Mouse (Mus musculus) forebrain, embryonic 11.5 days (tissue): ENCODE measurements around the gene Zfp335. TPM values are rescaled to one million over a fixed set of nuclear protein-coding genes. Genes with fewer than 3 reads are reported as not detected.

Source experiments
- ATAC-seq: fragments of 200-750 bp; cut with Nextera tagmentation; replicated peaks from 2 replicates; pipeline ENCODE4 v1.8.0; 2017; ENCODE audit warnings: moderate TSS enrichment; ENCODE audit not compliant: low FRiP score
- DNase-seq: peaks from one replicate; pipeline ENCODE4 v3.0.0-alpha.2; 2017; ENCODE audit warnings: low spot score
- H3K27ac ChIP-seq: fragments of 300-500 bp; sonication (generic); 2 replicates; pipeline ENCODE4 v1.5.1; 2014; ENCODE audit warnings: low read depth, low read length
- H3K27me3 ChIP-seq: fragments of 300-500 bp; sonication (generic); 2 replicates; pipeline ENCODE4 v1.6.1; 2014; ENCODE audit warnings: mild to moderate bottlenecking, low read length, mixed read lengths; ENCODE audit not compliant: control insufficient read depth, insufficient read depth
- H3K36me3 ChIP-seq: fragments of 300-500 bp; sonication (generic); 2 replicates; pipeline ENCODE4 v1.6.1; 2014; ENCODE audit warnings: mild to moderate bottlenecking, low read length, moderate library complexity, mixed read lengths; ENCODE audit not compliant: control insufficient read depth, insufficient read depth
- H3K4me1 ChIP-seq: fragments of 300-500 bp; sonication (generic); replicated peaks from 2 replicates; pipeline ENCODE4 v1.6.1; 2014; ENCODE audit warnings: low read length, mixed read lengths; ENCODE audit not compliant: control insufficient read depth, insufficient read depth
- H3K4me2 ChIP-seq: fragments of 300-500 bp; sonication (generic); 2 replicates; pipeline ENCODE4 v1.6.1; 2014; ENCODE audit warnings: low read depth, mild to moderate bottlenecking, low read length, moderate library complexity, mixed read lengths; ENCODE audit not compliant: severe bottlenecking
- H3K4me3 ChIP-seq: fragments of 300-500 bp; sonication (generic); 2 replicates; pipeline ENCODE4 v1.5.1; 2014; ENCODE audit warnings: low read depth, low read length
- H3K9ac ChIP-seq: fragments of 300-500 bp; sonication (generic); 2 replicates; pipeline ENCODE4 v1.6.1; 2014; ENCODE audit warnings: low read length
- H3K9me3 ChIP-seq: fragments of 300-500 bp; sonication (generic); 2 replicates; pipeline ENCODE4 v1.6.1; 2016; ENCODE audit warnings: low read length, mixed read lengths; ENCODE audit not compliant: control insufficient read depth
- WGBS: fragments of 180-500 bp; shearing (Covaris S2); extraction: QIAGEN DNeasy Blood & Tissue Kit; methylation state at CpG from one replicate; pipeline ENCODE4 v1.1.7; 2014; 5-methylcytosine and 5-hydroxymethylcytosine counted together
- polyA plus RNA-seq: library from polyadenylated mRNA; unstranded; fragments of >200 nt; fragmentation: Nextera tagmentation; extraction: Ambion mirVana; gene quantifications from 2 replicates; pipeline ENCODE4 v1.2.1, GENCODE M21; 2014

Gene Zfp335
- polyA plus RNA-seq, result 18.0 TPM in 2 replicates

- WGBS, result under 1% methylated on average over 88 of the region's 91 CpGs
- Histone ChIP-seq H3K9ac (peak within 1 kb of the TSS; percentile 96), H3K4me1 (peaks cover 9% of the 10 kb centered on the region; the same call in 1 of the 2 replicates), H3K27ac (peak within 1 kb of the TSS; percentile 95), H3K4me3 (peak within 1 kb of the TSS; percentile 54), H3K27me3 (no peaks in the 10 kb centered on the region), H3K4me2 (peak within 1 kb of the TSS; percentile 91), H3K36me3 (peaks cover 26% of the 10 kb centered on the region), H3K9me3 (peaks cover under 1% of the 10 kb centered on the region; the same call in 1 of the 2 replicates)
- ATAC-seq (peak; percentile 90), DNase-seq (peak; percentile 97)
Observed at GRCm38 (mm10) chr2:164911086-164912048, at the start of gene Zfp335. Zfp335 (minus strand) TSS chr2:164911757.

GRCm38 (mm10) chr2:164960716-164961441, 49.3 kb upstream of the Zfp335 start, which contains the start of gene Slc12a5:
Slc12a5 (plus strand) TSS chr2:164960802.
- H3K4me3 ChIP-seq, result peak within 1 kb of the TSS; percentile 62
- DNase-seq (peak; percentile 90), ATAC-seq (peak; percentile 80)
- no peaks in the 10 kb centered on the region for H3K9me3 ChIP-seq
- no peaks in the 10 kb centered on the region for H3K36me3 ChIP-seq
- peaks cover 21% of the 10 kb centered on the region; the same call in 1 of the 2 replicates for H3K4me1 ChIP-seq
- peak within 1 kb of the TSS; percentile 54 for H3K4me2 ChIP-seq
- H3K9ac ChIP-seq, result peak within 1 kb of the TSS; percentile 47; the same call in 1 of the 2 replicates
- 1% methylated on average over 45 of the region's 54 CpGs for WGBS
- no peak within 1 kb of the TSS for H3K27ac ChIP-seq
- no peaks in the 10 kb centered on the region for H3K27me3 ChIP-seq

GRCm38 (mm10) chr2:164957548-164958315, 46.2 kb upstream of the Zfp335 start:
- no peak overlapping the region for H3K27ac ChIP-seq
- H3K4me3 ChIP-seq, result no peak overlapping the region
- ATAC-seq, result no peak
- no peak for DNase-seq
- H3K36me3 ChIP-seq, result no peaks in the 10 kb centered on the region
- peaks cover 15% of the 10 kb centered on the region; the same call in 1 of the 2 replicates for H3K4me1 ChIP-seq
- H3K27me3 ChIP-seq, result peaks cover 7% of the 10 kb centered on the region
- no peak overlapping the region for H3K9ac ChIP-seq
- WGBS, result 67% methylated on average over 9 of the region's 9 CpGs
- H3K9me3 ChIP-seq, result no peaks in the 10 kb centered on the region
- H3K4me2 ChIP-seq, result no peak overlapping the region

- Histone ChIP-seq H3K4me3 (no peak overlapping the region), H3K36me3 (no peaks in the 10 kb centered on the region), H3K9ac (no peak overlapping the region), H3K27me3 (peaks cover 19% of the 10 kb centered on the region), H3K27ac (no peak overlapping the region), H3K4me1 (peaks cover 10% of the 10 kb centered on the region; the same call in 1 of the 2 replicates), H3K4me2 (no peak overlapping the region), H3K9me3 (no peaks in the 10 kb centered on the region)
- ATAC-seq, result no peak
- 77% methylated on average over 5 of the region's 5 CpGs for WGBS
- no peak for DNase-seq
Observed at GRCm38 (mm10) chr2:164956195-164956594, 44.6 kb upstream of the Zfp335 start.

GRCm38 (mm10) chr2:164955725-164956124, 44.2 kb upstream of the Zfp335 start:
- no peak for ATAC-seq
- H3K27me3 ChIP-seq, result peaks cover 24% of the 10 kb centered on the region
- H3K4me1 ChIP-seq, result peaks cover 8% of the 10 kb centered on the region; the same call in 1 of the 2 replicates
- no peak overlapping the region for H3K9ac ChIP-seq
- no peaks in the 10 kb centered on the region for H3K9me3 ChIP-seq
- no peak overlapping the region for H3K4me2 ChIP-seq
- no peak overlapping the region for H3K27ac ChIP-seq
- no peaks in the 10 kb centered on the region for H3K36me3 ChIP-seq
- H3K4me3 ChIP-seq, result no peak overlapping the region
- DNase-seq, result no peak
- WGBS, result 79% methylated on average over 4 of the region's 4 CpGs

- peaks cover 6% of the 10 kb centered on the region for H3K4me1 ChIP-seq
- 2% methylated on average over 21 of the region's 21 CpGs for WGBS
- 0 out of 2 replicates have a peak overlapping the region, but pooled peaks have one; percentile 21 for H3K4me2 ChIP-seq
- no peak overlapping the region for H3K4me3 ChIP-seq
- H3K27me3 ChIP-seq, result peaks cover 49% of the 10 kb centered on the region
- peak; percentile 95 for DNase-seq
- H3K9me3 ChIP-seq, result no peaks in the 10 kb centered on the region
- peak; percentile 81 for ATAC-seq
- no peak overlapping the region for H3K27ac ChIP-seq
- H3K36me3 ChIP-seq, result no peaks in the 10 kb centered on the region
- H3K9ac ChIP-seq, result no peak overlapping the region
Observed at GRCm38 (mm10) chr2:164953224-164953623, 41.7 kb upstream of the Zfp335 start.

- Histone ChIP-seq H3K27me3 (peaks cover 54% of the 10 kb centered on the region), H3K4me2 (no peak overlapping the region), H3K9ac (no peak overlapping the region), H3K4me1 (peaks cover 6% of the 10 kb centered on the region), H3K36me3 (no peaks in the 10 kb centered on the region), H3K9me3 (no peaks in the 10 kb centered on the region), H3K27ac (no peak overlapping the region), H3K4me3 (no peak overlapping the region)
- no peak for ATAC-seq
- no peak for DNase-seq
- 41% methylated on average over 13 of the region's 13 CpGs for WGBS
Observed at GRCm38 (mm10) chr2:164952448-164952847, 40.9 kb upstream of the Zfp335 start.

- H3K9me3 ChIP-seq, result no peaks in the 10 kb centered on the region
- H3K9ac ChIP-seq, result no peak overlapping the region
- no peak overlapping the region for H3K27ac ChIP-seq
- H3K4me3 ChIP-seq, result no peak overlapping the region
- no peak overlapping the region for H3K4me2 ChIP-seq
- ATAC-seq (no peak), DNase-seq (no peak)
- no peaks in the 10 kb centered on the region for H3K36me3 ChIP-seq
- peaks cover 6% of the 10 kb centered on the region for H3K4me1 ChIP-seq
- 79% methylated on average over 4 of the region's 4 CpGs for WGBS
- peaks cover 58% of the 10 kb centered on the region for H3K27me3 ChIP-seq
Observed at GRCm38 (mm10) chr2:164951745-164952144, 40.2 kb upstream of the Zfp335 start.
